Mouse (Mus musculus): ENCODE data around the gene Usp20. TPM values are rescaled to one million over a fixed set of nuclear protein-coding genes. Genes with fewer than 3 reads are reported as not detected.

Usp20 gene
- total and polyA plus RNA-seq, 2 experiments from 2014 or later, result 31.2 to 78.4 TPM

- Histone ChIP-seq H3K9me3 (replicated peaks; ENCODE audit: control insufficient read depth, low read length) (no peaks in the 10 kb centered on the region), H3K27me3 (ENCODE audit: control insufficient read depth, insufficient read depth, low read length) (no peaks in the 10 kb centered on the region), H3K36me3 (replicated peaks; ENCODE audit: control insufficient read depth, insufficient read depth, low read length) (peaks cover 40% of the 10 kb centered on the region), H3K4me3 (ENCODE audit: low read depth, low read length) (no peak overlapping the region), H3K27ac (ENCODE audit: low read depth) (no peak overlapping the region), H3K4me2 (ENCODE audit: low read depth, low read length) (no peak overlapping the region), H3K9ac (replicated peaks; ENCODE audit: low read depth, low read length) (0 out of 2 replicates have a peak overlapping the region, but pooled peaks have one; percentile 82), H3K4me1 (ENCODE audit: control insufficient read depth, insufficient read depth) (peaks cover 14% of the 10 kb centered on the region)
- ATAC-seq (ENCODE audit: insufficient read depth, low read depth) (no peak), DNase-seq (ENCODE audit: low spot score) (no peak)
- no peak for TF ChIP-seq CTCF (IDR thresholded peaks at IDR 0.05; ENCODE audit: low read depth)
- TF ChIP-seq EP300 (IDR thresholded peaks at IDR 0.05; ENCODE audit: low read depth), result no peak
- WGBS, result 62% methylated on average over 6 of the region's 6 CpGs
Measured at GRCm38 (mm10) chr2:30954797-30955196, 27.3 kb upstream of the Usp20 start.

DNA sequence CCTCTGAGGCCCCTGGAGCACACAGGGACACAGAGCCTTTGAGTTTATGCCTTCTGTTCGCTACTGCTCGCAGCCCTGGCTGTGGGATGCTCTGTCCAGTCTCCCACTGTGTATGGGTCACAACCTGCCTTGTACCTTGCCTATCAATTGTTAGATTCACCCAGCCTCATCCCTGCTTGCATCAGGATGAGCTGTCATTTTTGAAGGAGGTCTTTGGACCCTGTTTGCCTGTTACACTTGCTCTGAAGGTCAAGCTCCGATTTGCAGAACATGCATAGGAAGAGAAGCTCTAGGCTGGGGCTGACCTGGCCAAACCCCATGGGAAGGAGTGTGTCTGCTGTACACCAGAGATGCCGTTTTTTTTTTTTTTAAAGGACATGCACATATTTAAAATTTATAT is 24.6 kb upstream of the Usp20 start:
- Histone ChIP-seq H3K27ac (ENCODE audit: low read depth) (no peak overlapping the region), H3K36me3 (replicated peaks; ENCODE audit: control insufficient read depth, insufficient read depth, low read length) (peaks cover 67% of the 10 kb centered on the region), H3K9me3 (replicated peaks; ENCODE audit: control insufficient read depth, low read length) (no peaks in the 10 kb centered on the region), H3K4me3 (ENCODE audit: low read depth, low read length) (no peak overlapping the region), H3K4me1 (ENCODE audit: control insufficient read depth, insufficient read depth) (peaks cover 11% of the 10 kb centered on the region), H3K9ac (replicated peaks; ENCODE audit: low read depth, low read length) (no peak overlapping the region), H3K27me3 (ENCODE audit: control insufficient read depth, insufficient read depth, low read length) (no peaks in the 10 kb centered on the region), H3K4me2 (ENCODE audit: low read depth, low read length) (no peak overlapping the region)
- TF ChIP-seq CTCF (IDR thresholded peaks at IDR 0.05; ENCODE audit: low read depth), result no peak
- no peak for TF ChIP-seq EP300 (IDR thresholded peaks at IDR 0.05; ENCODE audit: low read depth)
- DNase-seq (ENCODE audit: low spot score) (no peak), ATAC-seq (ENCODE audit: insufficient read depth, low read depth) (no peak)
- WGBS, result 77% methylated on average over 4 of the region's 4 CpGs

DNA sequence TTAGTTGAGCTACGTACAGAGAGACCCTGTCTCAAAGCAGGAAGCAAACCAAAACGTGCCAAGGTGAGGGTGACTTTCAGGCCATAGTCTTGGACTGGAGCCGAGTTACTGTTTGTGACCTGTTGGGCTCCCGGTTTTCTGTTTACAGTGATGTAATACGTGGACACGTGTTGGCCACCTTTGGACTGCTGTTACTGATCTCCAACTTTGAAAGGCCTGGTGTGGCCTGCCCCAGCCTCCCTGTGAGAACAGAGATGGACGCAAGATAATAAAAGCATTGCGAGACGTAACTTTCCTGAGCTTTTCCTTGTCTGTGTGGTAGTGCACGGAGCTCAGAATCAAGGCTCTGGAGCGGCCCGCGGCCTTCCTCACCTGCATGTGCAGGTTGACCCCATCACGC is 23.4 kb upstream of the Usp20 start:
- no peak for ATAC-seq (ENCODE audit: insufficient read depth, low read depth)
- Histone ChIP-seq H3K4me3 (ENCODE audit: low read depth, low read length) (no peak overlapping the region), H3K4me2 (ENCODE audit: low read depth, low read length) (no peak overlapping the region), H3K4me1 (ENCODE audit: control insufficient read depth, insufficient read depth) (peaks cover 7% of the 10 kb centered on the region), H3K9ac (replicated peaks; ENCODE audit: low read depth, low read length) (no peak overlapping the region), H3K36me3 (replicated peaks; ENCODE audit: control insufficient read depth, insufficient read depth, low read length) (peaks cover 77% of the 10 kb centered on the region), H3K27me3 (ENCODE audit: control insufficient read depth, insufficient read depth, low read length) (no peaks in the 10 kb centered on the region), H3K27ac (ENCODE audit: low read depth) (no peak overlapping the region), H3K9me3 (replicated peaks; ENCODE audit: control insufficient read depth, low read length) (no peaks in the 10 kb centered on the region)
- 88% methylated on average over 14 of the region's 14 CpGs for WGBS
- DNase-seq (ENCODE audit: low spot score), result no peak
- no peak for TF ChIP-seq CTCF (IDR thresholded peaks at IDR 0.05; ENCODE audit: low read depth)
- TF ChIP-seq EP300 (IDR thresholded peaks at IDR 0.05; ENCODE audit: low read depth), result no peak

- Histone ChIP-seq H3K4me3 (ENCODE audit: low read depth, low read length) (no peak overlapping the region), H3K27me3 (ENCODE audit: control insufficient read depth, insufficient read depth, low read length) (no peaks in the 10 kb centered on the region), H3K9ac (replicated peaks; ENCODE audit: low read depth, low read length) (no peak overlapping the region), H3K36me3 (replicated peaks; ENCODE audit: control insufficient read depth, insufficient read depth, low read length) (peaks cover 85% of the 10 kb centered on the region), H3K4me2 (ENCODE audit: low read depth, low read length) (no peak overlapping the region), H3K27ac (ENCODE audit: low read depth) (no peak overlapping the region), H3K9me3 (replicated peaks; ENCODE audit: control insufficient read depth, low read length) (no peaks in the 10 kb centered on the region), H3K4me1 (ENCODE audit: control insufficient read depth, insufficient read depth) (no peaks in the 10 kb centered on the region)
- no peak for TF ChIP-seq EP300 (IDR thresholded peaks at IDR 0.05; ENCODE audit: low read depth)
- no peak for TF ChIP-seq CTCF (IDR thresholded peaks at IDR 0.05; ENCODE audit: low read depth)
- no peak for DNase-seq (ENCODE audit: low spot score)
- no peak for ATAC-seq (ENCODE audit: insufficient read depth, low read depth)
- 46% methylated on average over 5 of the region's 5 CpGs for WGBS
Measured at GRCm38 (mm10) chr2:30959856-30960255, 22.2 kb upstream of the Usp20 start.

DNA sequence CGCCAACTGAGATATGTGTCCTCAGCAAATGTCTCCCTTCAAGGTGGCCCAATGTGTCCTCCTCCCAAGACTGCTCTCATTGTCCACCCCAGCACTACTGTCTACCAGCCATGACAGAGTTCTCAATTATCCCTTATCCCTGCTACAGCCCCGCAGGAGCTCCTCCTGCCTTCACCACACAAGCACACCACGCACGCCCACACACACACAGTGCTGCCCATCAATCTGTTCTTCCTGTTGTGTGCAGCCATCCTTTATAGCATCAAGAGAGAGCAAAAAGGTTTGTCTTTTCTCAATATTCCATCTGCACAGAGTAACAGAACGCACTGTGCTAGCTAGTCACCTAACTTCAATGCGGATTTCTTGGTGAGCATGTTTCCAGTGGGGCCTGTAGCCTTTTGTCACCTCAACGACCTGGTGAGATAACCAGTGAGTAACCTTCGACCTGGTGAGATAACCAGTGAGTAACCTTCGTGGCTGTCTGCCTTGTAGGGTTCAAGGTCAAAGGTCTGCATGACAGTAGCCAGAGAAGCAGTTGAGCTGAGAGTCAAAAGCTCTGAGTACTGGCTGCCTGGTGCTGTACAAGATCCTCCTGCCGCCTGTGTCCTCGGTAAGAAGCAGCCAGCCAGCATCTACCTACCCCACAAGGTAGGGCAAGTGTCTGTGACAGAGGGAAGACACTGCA is 19.4 kb upstream of the Usp20 start:
- Histone ChIP-seq H3K9me3 (replicated peaks; ENCODE audit: control insufficient read depth, low read length) (no peaks in the 10 kb centered on the region), H3K27ac (ENCODE audit: low read depth) (no peak overlapping the region), H3K4me1 (ENCODE audit: control insufficient read depth, insufficient read depth) (peaks cover 11% of the 10 kb centered on the region; the same call in 1 of the 2 replicates), H3K36me3 (replicated peaks; ENCODE audit: control insufficient read depth, insufficient read depth, low read length) (peaks cover 73% of the 10 kb centered on the region), H3K9ac (replicated peaks; ENCODE audit: low read depth, low read length) (no peak overlapping the region), H3K27me3 (ENCODE audit: control insufficient read depth, insufficient read depth, low read length) (no peaks in the 10 kb centered on the region), H3K4me2 (ENCODE audit: low read depth, low read length) (no peak overlapping the region), H3K4me3 (ENCODE audit: low read depth, low read length) (no peak overlapping the region)
- TF ChIP-seq EP300 (IDR thresholded peaks at IDR 0.05; ENCODE audit: low read depth), result no peak
- no peak for TF ChIP-seq CTCF (IDR thresholded peaks at IDR 0.05; ENCODE audit: low read depth)
- WGBS, result 62% methylated on average over 11 of the region's 11 CpGs
- DNase-seq (ENCODE audit: low spot score), result no peak
- ATAC-seq (ENCODE audit: insufficient read depth, low read depth), result no peak

DNA sequence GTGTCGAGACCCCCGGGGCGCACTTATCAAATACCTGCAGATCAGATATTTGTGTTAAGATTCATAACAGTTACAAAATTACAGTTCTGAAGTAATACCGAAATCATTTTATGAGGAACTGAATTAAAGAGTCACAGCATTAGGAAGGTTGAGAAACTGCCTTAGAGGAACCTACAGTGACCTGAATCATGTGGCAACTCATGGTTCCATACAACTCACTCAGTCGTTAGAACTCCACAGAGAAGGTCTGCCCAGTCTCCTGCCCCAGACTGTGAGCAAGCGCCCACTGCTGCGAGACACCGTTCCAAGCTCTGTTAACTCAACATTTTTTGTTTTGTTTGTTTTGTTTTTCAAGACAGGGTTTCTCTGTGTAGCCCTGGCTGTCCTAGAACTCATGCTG is 16.5 kb upstream of the Usp20 start:
- Histone ChIP-seq H3K4me3 (ENCODE audit: low read depth, low read length) (no peak overlapping the region), H3K4me2 (ENCODE audit: low read depth, low read length) (no peak overlapping the region), H3K27me3 (ENCODE audit: control insufficient read depth, insufficient read depth, low read length) (no peaks in the 10 kb centered on the region), H3K9me3 (replicated peaks; ENCODE audit: control insufficient read depth, low read length) (no peaks in the 10 kb centered on the region), H3K36me3 (replicated peaks; ENCODE audit: control insufficient read depth, insufficient read depth, low read length) (peaks cover 46% of the 10 kb centered on the region), H3K9ac (replicated peaks; ENCODE audit: low read depth, low read length) (no peak overlapping the region), H3K27ac (ENCODE audit: low read depth) (no peak overlapping the region), H3K4me1 (ENCODE audit: control insufficient read depth, insufficient read depth) (peaks cover 11% of the 10 kb centered on the region; the same call in 1 of the 2 replicates)
- TF ChIP-seq CTCF (IDR thresholded peaks at IDR 0.05; ENCODE audit: low read depth), result no peak
- TF ChIP-seq EP300 (IDR thresholded peaks at IDR 0.05; ENCODE audit: low read depth), result no peak
- WGBS, result 91% methylated on average over 8 of the region's 8 CpGs
- ATAC-seq (ENCODE audit: insufficient read depth, low read depth) (no peak), DNase-seq (ENCODE audit: low spot score) (no peak)

Measured in heart, postnatal 0 days (tissue).